Mouse (Mus musculus): ENCODE measurements at regions not wholly inside any gene's neighbourhood (a gene's known extent, or its start where the extent isn't known, plus 50 kb on each side); places are given as distances from the start of the nearest gene placed in this dataset.

DNA sequence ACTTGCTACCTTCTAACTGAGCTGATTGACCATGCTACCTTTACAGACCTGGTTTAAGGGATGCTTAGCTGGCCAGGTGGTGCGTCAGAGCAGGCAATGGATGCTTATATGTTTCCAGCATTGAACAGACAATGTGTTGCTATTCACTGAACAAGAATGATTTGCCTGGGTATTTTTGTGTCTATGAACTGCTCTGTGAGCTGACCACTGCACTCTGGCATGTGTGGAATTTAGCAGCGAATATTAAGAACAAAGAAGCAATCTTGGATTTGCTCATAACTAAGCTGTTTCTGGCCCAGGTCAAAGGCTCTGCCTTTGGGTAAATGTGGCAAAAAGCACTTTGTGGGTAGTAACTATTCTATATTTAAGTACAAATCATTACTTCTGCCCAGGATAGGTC is 58.3 kb upstream of the Ccdc39 start:
- peak; percentile 48 for DNase-seq (ENCODE audit: low read depth, low spot score)

DNA sequence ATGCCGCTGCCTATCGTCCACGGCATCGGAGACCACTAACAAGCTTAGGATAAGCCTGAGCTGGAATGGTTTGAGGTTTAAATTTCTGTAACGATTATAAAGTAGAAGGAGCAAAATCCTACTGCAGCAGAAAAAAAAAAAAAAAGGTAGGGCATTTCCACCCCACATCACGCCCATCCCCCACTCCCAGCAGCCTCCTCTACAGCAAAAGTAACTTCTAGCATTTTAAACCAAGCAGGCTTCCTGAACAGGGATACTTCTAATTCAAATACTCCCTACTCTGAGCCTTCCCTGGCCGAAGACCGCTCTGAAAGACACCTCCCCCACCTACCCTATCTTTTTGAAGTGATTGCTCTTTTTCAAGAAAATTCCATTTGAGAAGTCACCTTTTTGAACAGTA is 59.2 kb upstream of the Ccdc39 start:
- DNase-seq (ENCODE audit: low read depth, low spot score) = no peak

DNA sequence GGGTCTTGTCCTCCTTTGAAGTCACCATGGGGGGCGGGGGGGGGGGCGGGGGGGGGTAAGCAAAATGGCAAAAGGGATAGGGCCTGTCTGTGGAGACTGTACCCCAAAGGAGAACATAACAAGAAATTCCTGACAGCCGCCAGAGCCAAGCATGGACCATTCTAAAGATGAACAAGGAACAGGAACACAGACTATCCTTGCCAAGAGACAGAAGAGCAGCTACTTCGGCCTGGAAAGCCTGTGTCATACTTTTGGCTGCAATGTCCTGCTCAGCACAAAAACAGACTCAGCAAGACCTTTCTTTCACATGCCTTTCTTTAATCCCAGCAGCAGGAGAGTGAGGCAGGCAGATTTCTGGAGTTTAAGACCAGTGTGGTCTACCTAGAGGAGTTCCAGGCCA is 59.7 kb upstream of the Ccdc39 start:
- DNase-seq (ENCODE audit: low read depth, low spot score) = no peak

DNA sequence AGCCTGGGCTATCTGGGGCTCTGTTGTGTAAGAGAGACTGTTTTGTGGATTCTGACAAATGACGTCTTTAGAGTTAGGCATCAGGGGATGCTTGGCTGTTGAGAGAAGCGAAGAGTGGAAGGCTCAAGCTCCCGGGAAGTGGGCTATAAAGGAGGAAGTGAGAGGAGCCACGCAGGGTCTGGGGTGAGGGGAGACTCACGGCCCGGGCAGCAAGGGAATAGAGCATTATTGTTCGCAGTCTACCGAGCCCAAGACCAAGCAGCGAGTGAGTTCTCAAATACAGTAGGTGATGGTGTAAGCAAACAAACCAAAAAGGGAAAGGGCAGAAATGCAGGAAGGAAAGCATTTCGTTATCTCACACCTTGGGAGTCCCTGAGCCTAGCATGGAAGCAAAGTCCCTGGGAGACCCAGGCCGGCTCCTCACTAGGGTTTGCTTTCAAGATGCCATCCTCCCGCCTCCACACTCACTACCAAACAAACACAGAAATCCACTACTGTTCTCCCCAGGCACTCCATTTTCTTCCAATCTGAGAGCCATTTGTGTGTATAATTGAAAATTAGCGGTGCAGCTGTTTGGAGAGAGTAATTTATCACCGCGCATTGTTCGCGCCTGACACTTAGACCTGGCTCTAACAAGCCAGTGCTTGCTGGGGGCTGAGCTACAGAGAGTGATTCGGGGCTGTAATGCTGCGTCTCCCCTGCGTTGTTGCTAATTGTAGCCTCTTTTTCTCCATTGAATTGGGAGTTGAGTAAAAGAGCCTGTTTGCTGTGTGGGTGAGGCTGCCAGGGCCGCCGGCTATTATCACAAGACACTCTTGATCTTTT is 61.0 kb upstream of the Ccdc39 start:
- DNase-seq (ENCODE audit: low read depth, low spot score) = no peak

DNA sequence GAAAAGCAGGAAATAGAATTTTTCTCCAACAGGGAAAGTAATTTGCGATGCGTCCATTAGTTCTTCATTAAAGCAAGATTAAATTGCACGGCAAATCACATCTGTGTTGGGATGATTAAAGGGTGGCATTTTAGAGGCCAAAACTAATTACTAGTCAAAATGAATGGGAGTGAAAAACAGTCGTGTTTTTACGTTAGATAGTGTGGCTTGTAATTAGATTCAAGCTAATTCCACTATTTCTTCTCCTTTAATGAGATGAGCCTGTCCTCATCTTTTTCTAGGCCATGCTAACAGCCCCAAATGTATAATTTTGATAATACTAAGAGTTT is 61.5 kb upstream of the Ccdc39 start:
- no peak for DNase-seq (ENCODE audit: low read depth, low spot score)

DNA sequence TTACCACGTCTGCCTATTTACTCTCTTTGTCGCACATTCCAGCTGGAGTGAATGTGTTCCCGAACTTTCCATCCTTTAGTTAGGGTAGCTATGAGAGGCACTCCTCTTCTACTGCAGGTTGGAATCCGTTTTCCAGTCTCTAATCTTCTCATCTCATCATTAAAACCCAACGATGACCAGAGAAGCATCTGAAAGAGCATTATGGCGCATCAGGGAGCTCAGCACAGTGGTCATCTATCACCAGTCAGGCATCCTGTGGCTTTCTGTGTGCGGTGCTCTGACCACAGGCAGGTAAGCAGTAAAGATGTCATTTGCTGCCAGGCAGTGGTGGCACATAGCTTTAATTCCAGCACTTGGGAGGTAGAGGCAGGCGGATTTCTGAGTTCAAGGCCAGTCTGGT is 63.0 kb upstream of the Ccdc39 start:
- no peak for DNase-seq (ENCODE audit: low read depth, low spot score)

DNA sequence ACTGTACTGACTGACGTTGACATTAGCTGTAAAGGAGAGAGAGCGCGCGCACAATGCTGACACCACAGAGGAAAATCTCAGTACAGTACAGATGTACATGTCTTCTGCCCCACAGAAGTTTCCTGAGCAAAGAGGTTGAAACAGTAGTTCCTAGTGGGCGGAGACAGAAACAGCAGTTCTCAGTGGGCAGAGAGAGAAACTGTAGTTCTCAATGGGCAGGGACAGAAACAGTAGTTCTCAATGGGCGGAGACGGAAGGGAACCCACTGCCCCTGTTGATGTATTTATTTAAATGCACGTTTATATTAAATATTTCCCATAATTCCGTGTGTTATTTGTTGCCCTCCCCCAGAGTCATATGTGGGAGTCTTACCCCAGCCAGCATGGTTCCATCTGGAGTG is 67.4 kb upstream of the Ccdc39 start:
- no peak for DNase-seq (ENCODE audit: low read depth, low spot score)

DNA sequence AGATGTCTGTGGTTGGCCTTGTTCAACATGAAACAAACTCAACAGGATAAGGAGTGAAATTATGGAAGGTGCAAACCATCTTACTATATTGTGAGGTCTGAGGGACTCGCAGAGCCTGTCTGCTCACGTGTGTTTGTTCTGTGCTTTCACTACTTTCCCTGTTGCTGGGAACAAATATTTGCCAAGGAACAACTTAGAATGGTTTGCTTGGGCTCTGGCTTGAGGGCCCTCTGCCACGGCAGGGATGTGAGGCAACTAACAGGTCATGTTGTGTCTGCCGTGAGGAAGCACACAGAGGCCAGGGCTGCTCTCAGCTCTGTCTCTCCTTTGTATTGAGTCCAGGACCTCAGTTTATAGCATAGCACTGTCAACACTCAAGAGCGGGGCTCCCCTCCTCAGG is 69.4 kb upstream of the Ccdc39 start:
- no peak for DNase-seq (ENCODE audit: low read depth, low spot score)

DNA sequence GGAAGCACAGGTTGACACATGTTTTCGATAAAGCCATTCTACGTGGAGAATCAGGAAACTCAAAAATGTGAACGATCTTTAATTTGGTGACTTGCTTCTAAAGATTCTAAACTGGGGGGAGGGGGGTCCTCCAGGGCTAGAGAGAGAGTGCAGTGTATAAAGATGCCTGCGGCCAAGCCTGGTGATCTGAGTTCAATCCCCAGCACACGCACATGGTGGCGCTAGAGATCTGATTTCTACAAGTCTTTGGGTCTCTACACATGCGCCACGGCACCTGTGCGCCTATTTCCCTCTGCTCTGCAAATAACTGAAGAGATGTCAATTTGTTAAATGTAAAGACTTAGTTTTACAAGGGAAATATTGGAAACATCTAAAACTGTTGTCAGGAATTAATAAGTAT is 70.3 kb upstream of the Ccdc39 start:
- DNase-seq (ENCODE audit: low read depth, low spot score) = no peak

DNA sequence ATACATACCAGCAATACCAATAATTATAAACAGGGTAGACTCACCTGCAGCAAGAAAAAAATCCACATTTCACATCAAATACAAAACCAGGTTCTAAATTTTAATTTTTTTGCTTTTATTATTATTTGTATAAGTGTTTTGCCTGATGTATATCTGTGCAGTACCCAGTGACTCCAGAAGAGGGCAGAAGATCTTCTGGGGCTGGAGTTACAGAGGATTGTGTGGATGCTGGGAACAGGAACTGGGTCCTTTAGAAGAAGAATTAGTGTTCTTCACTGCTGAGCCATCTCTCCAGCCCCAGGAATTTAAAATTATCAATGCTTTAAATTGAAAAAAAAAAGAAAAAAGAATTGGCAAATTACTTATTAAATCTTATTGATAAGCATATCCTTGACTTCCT is 71.7 kb upstream of the Ccdc39 start:
- no peak for DNase-seq (ENCODE audit: low read depth, low spot score)

DNA sequence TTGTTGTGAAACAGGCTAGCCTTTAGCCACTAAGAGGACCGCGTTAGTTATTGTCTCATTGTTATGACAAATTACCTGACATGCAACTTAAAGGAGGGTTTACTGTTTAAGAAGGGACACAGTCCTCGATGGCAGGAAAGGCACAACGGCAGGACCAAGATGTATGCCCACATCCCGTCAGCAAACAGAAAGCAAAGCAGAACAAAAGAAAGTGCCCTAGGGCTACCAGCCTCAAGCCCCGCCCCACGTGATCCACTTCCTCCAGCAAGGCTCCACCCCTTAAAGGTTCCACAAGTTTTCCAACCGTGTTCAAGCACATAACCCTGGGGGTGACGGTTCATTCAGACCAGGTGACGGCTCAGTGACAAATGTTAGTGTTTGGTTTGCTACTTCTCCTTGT is 72.2 kb upstream of the Ccdc39 start:
- no peak for DNase-seq (ENCODE audit: low read depth, low spot score)

DNA sequence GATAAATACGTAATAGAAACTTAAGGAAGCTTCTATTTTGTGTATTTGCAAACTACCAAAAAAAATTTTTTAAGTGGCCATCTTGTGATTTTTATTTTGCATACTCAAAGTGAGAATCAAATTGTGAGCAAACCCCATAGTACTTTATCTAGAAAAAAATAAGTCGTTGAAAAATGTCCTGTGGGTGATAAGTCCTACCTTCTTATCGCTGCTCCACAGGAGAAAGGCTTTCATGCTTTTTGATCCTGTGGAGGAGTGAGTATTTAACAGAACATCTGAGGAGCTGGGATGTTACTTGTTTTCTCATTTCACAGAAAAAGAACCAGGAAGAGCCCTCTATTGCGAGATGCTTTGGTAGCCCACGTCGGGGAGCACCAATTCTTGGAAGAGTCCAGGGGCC is 72.7 kb upstream of the Ccdc39 start:
- no peak for DNase-seq (ENCODE audit: low read depth, low spot score)

DNA sequence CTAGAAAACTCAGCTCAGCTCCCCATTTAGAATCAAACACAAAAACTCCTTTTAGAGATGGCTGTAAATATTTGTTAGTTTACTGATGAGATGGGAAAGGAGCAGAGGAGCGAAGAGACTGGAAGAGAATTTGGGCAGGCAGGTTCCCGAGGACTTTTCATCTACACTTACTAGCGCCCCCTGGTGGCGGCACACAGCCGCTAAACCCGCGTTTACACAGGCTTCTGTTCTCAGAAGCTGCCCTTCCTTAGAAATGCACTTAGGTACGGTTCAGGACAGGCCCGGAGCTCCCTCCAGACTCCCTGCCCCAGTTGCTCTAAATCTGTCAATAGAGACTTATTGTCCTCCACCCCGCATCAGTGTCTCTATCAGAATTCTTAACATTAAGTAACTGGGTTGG is 74.7 kb upstream of the Ccdc39 start:
- peak; percentile 78 for DNase-seq (ENCODE audit: low read depth, low spot score)

DNA sequence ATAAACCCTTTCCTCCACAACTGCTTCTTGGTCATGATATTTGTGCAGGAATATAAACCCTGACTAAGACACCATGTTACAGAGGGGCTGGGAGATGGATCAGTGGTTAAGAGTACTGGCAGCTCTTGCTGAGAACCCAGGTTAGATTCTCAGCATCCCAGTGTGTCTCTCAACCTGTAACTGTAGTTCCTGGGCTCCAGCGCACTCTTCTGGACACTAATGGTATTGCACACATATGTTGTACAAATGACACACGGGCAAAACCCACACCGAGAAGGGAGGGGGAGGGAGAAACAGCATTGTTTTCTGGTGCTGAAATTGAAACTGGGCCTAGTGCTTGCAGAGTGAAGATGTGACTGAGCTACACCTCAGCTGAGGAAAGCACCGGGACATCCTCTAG is 81.0 kb upstream of the Ccdc39 start:
- no peak for DNase-seq (ENCODE audit: low read depth, low spot score)

DNA sequence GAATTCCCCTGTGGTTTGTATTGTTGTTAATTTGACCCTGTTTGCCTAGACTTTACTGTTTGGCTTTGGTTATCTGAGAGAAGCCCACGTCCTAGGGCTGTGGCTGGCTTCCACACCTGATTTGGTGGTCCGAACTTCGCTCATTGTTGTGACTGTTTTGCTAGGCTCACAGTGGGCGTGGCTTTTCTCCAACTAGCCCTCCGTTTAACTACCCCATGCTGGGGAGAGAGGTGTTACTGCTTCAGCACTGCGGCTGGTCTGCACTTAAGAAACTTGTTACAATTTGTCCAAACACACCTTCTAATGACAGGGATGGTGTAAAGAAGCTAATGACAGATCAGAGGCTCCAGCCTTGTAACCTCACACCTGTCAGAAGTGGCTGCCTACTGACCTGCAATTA is 64.7 kb upstream of the Fxr1 start:
- no peak for DNase-seq (ENCODE audit: low read depth, low spot score)

DNA sequence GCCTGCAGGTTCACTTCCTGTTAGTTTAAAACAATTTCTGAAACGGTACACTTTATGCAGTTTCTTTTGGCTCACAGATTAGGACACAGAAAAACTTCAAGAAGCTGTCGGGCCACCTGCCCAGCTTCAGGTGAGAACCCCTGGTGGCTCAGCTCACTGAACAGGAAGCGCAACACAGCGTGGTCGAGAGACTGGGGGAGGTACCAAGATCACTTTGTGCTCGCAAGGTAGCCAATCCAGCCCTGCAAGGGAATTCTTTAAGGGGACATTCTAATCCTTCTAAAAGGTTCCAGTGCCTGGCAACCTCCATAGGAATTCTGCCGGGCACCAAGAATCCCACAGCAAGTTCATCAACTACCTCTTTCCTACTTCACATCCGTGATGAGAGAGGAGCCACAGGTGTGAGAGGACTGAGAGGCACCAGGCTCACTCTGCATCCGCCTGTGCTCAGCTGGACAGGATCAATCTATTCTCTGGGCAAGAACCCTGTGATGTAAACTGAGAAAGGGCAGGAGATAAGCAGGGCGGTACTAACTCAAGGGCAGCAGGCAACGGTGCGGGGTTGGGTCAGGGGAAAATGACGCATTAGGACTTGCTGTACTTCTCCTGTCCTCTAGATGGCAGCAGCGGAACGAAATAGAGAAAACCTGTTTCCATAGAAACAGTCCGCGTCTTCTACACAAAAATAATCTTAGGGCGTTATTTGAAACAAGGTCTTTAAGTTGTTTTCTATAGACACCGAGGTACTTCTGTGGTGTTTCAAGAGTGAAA is 63.7 kb upstream of the Fxr1 start:
- DNase-seq (ENCODE audit: low read depth, low spot score) = peak; percentile 91

DNA sequence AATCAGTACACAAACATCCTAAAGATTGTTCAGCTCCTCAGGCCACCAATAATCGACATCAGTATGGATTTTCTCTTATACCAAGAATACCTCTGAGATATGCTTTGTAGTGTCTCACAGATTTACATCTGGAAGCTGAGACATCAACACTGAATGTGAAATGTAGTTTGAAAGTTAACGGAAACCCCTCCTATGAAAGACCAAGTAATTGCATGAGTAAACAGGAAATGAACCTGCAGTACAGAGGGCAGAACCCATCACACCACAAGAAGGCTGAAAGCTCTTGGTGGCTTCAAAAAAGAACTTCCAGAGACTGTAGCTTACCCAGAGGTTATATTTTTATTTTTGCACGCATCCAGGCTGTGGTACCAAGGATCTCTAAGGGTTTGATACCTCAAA is 63.1 kb upstream of the Fxr1 start:
- no peak for DNase-seq (ENCODE audit: low read depth, low spot score)

DNA sequence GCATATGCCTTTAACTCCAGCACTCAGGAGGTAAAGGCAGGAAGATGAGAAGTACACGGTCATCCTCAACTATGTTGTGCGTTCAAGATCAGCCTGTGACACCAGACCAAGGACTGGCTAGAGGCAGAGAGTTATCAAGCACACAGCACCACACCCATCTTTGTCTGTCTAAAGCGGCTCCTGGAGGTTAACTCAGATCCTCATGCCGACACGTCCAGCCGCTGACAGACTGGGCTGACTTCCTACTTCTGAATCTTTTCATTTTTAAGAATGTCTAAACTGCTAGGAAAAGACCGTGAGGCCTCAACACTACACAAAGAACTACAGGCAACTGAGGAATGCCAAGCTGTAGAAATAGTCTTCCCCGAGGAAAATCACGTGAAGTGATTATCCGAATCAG is 62.1 kb upstream of the Fxr1 start:
- DNase-seq (ENCODE audit: low read depth, low spot score) = no peak

DNA sequence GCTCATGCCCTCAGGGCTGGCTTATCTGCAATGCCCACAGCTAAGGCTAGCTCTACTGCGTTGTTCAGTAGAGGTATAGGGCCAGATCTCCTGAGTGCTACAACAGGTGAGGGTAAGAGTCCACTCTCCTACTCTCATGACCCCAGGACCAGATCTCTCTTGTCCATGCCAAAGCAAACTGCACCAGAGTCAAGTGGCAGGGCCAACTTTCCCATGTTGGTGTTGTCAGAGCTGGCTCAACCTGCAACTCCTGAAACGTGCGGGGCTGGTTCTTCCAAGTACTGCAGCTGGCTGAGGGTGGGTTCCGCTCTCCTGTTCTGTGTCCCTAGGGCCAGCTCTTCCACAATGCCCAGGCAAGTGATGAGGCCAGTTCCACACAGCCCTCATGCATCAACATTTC is 61.5 kb upstream of the Fxr1 start:
- no peak for DNase-seq (ENCODE audit: low read depth, low spot score)

DNA sequence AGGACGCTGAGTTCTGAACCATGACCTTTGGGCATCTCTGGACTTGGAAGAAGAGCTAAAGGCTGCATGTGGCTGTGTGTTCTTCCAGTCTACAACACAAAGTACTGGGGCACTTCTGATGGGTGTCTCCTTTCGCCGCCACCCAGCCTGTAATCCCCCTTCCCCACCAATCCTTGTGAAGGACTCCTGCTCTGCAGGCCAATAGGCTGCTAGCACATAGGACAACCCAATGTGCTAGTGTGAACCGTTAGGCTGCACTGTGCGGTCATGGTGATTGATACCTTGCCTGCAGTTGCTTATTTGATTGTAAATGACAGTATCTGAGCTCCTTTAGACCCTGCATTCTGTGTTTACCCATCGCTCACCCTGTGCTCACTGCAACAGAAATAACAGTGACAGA is 59.5 kb upstream of the Fxr1 start:
- no peak for DNase-seq (ENCODE audit: low read depth, low spot score)

DNA sequence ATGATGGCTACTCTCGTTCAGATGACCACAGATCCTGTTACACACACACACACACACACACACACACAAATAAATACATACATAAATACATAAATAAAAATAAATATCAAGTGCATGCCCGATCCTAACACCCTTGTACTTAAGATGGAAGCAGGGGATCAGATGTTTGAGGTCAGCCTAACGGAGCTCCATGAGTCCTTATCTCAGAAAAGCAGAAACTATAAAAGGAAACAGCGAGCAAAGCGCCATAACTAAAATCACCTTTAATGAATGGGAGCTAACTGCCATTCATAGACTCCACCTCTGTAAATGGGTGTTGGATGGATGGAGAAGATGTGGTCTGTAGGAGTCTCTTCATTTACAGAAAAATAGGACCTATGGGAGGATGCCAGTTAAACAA is 56.8 kb upstream of the Fxr1 start:
- DNase-seq (ENCODE audit: low read depth, low spot score) = no peak

DNA sequence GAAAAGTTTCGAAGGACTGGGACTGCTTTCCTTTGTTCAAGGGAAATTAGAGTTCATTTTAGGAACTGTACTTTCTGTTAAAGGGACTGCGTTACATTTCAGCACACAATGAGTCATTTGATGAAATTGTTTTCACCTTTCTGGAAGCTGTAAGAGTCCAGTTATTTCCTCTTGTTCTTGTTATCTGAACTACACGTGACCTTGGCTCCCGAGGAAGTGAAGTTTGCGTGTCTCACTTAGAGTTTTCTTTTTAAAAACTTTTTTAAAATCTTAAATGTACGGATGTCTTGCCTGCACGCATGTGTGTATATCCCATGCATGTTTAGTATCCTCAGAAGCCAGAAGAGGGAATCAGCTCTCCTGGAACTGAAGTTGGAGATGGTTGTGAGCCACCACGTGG is 52.6 kb upstream of the Fxr1 start:
- DNase-seq (ENCODE audit: low read depth, low spot score) = no peak
